22 mouse cellular contexts compared by ENCODE assay signal in genomic region chr11:45635896-45636295, GRCm38 (mm10).
DNase-seq lines count a peak whose midpoint lies in the region; ATAC-seq and TF ChIP-seq lines count a peak whose summit lies in the region.
"Had no signal": no experiment of that assay in that cellular context is flagged by ENCODE, and none has a peak within 500 bp of the region (broad histone marks: within the 10 kb centered on the region; RNA-seq: fewer than 3 reads in every experiment).

No protein-coding gene starts in this region.

- no peaks in the 10 kb centered on the region for H3K27me3 ChIP-seq in forebrain, embryonic 10.5 days (ENCODE audit: poor library complexity, severe bottlenecking)
- no peaks in the 10 kb centered on the region for H3K27me3 ChIP-seq in forebrain, embryonic 15.5 days
- no peaks in the 10 kb centered on the region for H3K27me3 ChIP-seq in heart, adult 2 months (ENCODE audit: control insufficient read depth, insufficient read depth, low read length)
- H3K27me3 ChIP-seq in heart, embryonic 10.5 days (ENCODE audit: insufficient read depth, poor library complexity, severe bottlenecking), result no peaks in the 10 kb centered on the region
- no peaks in the 10 kb centered on the region for H3K27me3 ChIP-seq in liver, embryonic 11.5 days (replicated peaks; ENCODE audit: control insufficient read depth, insufficient read depth, low read length)
- H3K27me3 ChIP-seq in liver, embryonic 12.5 days (replicated peaks), result 0 out of 2 replicates have a peak, but pooled peaks cover 4% of the 10 kb centered on the region
- H3K27me3 ChIP-seq: CH12.LX had no signal

- H3K4me3 ChIP-seq in forebrain, embryonic 10.5 days, result no peak overlapping the region
- H3K4me3 ChIP-seq in forebrain, embryonic 15.5 days, result no peak overlapping the region
- H3K4me3 ChIP-seq in heart, adult 2 months, result no peak overlapping the region
- no peak overlapping the region for H3K4me3 ChIP-seq in heart, embryonic 10.5 days
- H3K4me3 ChIP-seq in liver, embryonic 11.5 days (ENCODE audit: low read depth, low read length), result no peak overlapping the region
- no peak overlapping the region for H3K4me3 ChIP-seq in liver, embryonic 12.5 days

- H3K79me2 ChIP-seq in heart, adult 2 months (replicated peaks; ENCODE audit: control insufficient read depth, insufficient read depth, low read length), result no peaks in the 10 kb centered on the region

- H3K36me3 ChIP-seq in forebrain, embryonic 10.5 days (replicated peaks), result no peaks in the 10 kb centered on the region
- H3K36me3 ChIP-seq in forebrain, embryonic 15.5 days, result no peaks in the 10 kb centered on the region
- no peaks in the 10 kb centered on the region for H3K36me3 ChIP-seq in heart, adult 2 months (ENCODE audit: control insufficient read depth, insufficient read depth, low read length)
- no peaks in the 10 kb centered on the region for H3K36me3 ChIP-seq in heart, embryonic 10.5 days
- no peaks in the 10 kb centered on the region for H3K36me3 ChIP-seq in liver, embryonic 11.5 days (ENCODE audit: control insufficient read depth, insufficient read depth, low read length)
- H3K36me3 ChIP-seq in liver, embryonic 12.5 days, result no peaks in the 10 kb centered on the region
- H3K36me3 ChIP-seq: G1E had no signal

- peak; percentile 7 for DNase-seq in forebrain, embryonic 10.5 days (ENCODE audit: extremely low spot score, low spot score)
- DNase-seq in heart, adult 11 months, result peak; percentile 59
- no peak for DNase-seq in heart, adult 2 months
- peak; percentile 53 for DNase-seq in heart, embryonic 10.5 days (ENCODE audit: low spot score)
- DNase-seq in heart, postnatal 14 days, result no peak
- peak; percentile 12 for DNase-seq in liver, embryonic 11.5 days (ENCODE audit: low spot score)
- DNase-seq: adrenal gland, adult 2 months; adrenal gland, adult 8-10 months; adrenal gland, postnatal 10 days; adrenal gland, postnatal 14 days; adrenal gland, postnatal 25 days; adrenal gland, postnatal 36 days; B cell, adult 2 months; cerebellum, adult 11 months; cerebellum, adult 11-12 months had no signal

- no peaks in the 10 kb centered on the region for H3K9me3 ChIP-seq in forebrain, embryonic 10.5 days
- no peaks in the 10 kb centered on the region for H3K9me3 ChIP-seq in forebrain, embryonic 15.5 days
- no peaks in the 10 kb centered on the region for H3K9me3 ChIP-seq in heart, embryonic 10.5 days
- no peaks in the 10 kb centered on the region for H3K9me3 ChIP-seq in liver, embryonic 11.5 days (ENCODE audit: control insufficient read depth, low read length)
- H3K9me3 ChIP-seq in liver, embryonic 12.5 days (replicated peaks), result no peaks in the 10 kb centered on the region
- H3K9me3 ChIP-seq: G1E had no signal

- no peak overlapping the region for H3K4me2 ChIP-seq in forebrain, embryonic 15.5 days (replicated peaks)
- no peak overlapping the region for H3K4me2 ChIP-seq in liver, embryonic 11.5 days
- H3K4me2 ChIP-seq in liver, embryonic 12.5 days, result no peak overlapping the region

- TF ChIP-seq EP300 in heart, adult 2 months (IDR thresholded peaks at IDR 0.05; ENCODE audit: insufficient read depth, low read depth, low read length), result no peak

- no peak for TF ChIP-seq POLR2A in heart, adult 2 months (IDR thresholded peaks at IDR 0.05; ENCODE audit: insufficient read depth, low read depth, low read length)

- no peak for TF ChIP-seq CTCF in heart, adult 2 months (IDR thresholded peaks at IDR 0.05)

- intact Hi-C loops in heart, adult 2 months (cut with DNase I), result no loop called here
- intact Hi-C loops in heart, postnatal 14 days (cut with DNase I), result no loop called here

- no peak for ATAC-seq in forebrain, embryonic 15.5 days (replicated peaks)
- ATAC-seq in liver, embryonic 11.5 days (replicated peaks; ENCODE audit: low FRiP score), result no peak
- no peak for ATAC-seq in liver, embryonic 12.5 days
- ATAC-seq: activated CD4-positive, CD25-positive, alpha-beta regulatory T cell, adult 4 months; CD4-positive, CD25-positive, alpha-beta regulatory T cell, adult 4 months; Patski had no signal

- no peak overlapping the region for H3K27ac ChIP-seq in forebrain, embryonic 10.5 days
- no peak overlapping the region for H3K27ac ChIP-seq in forebrain, embryonic 15.5 days (replicated peaks)
- H3K27ac ChIP-seq in heart, adult 2 months, result no peak overlapping the region
- H3K27ac ChIP-seq in heart, embryonic 10.5 days, result no peak overlapping the region
- H3K27ac ChIP-seq in liver, embryonic 11.5 days (ENCODE audit: low read depth, low read length), result no peak overlapping the region
- H3K27ac ChIP-seq in liver, embryonic 12.5 days, result no peak overlapping the region

- H3K4me1 ChIP-seq in forebrain, embryonic 10.5 days, result peaks cover 8% of the 10 kb centered on the region
- 0 out of 2 replicates have a peak, but pooled peaks cover 6% of the 10 kb centered on the region for H3K4me1 ChIP-seq in forebrain, embryonic 15.5 days
- no peaks in the 10 kb centered on the region for H3K4me1 ChIP-seq in heart, adult 2 months (ENCODE audit: control insufficient read depth, insufficient read depth, low read length)
- H3K4me1 ChIP-seq in heart, embryonic 10.5 days, result 0 out of 2 replicates have a peak, but pooled peaks cover 5% of the 10 kb centered on the region
- no peaks in the 10 kb centered on the region for H3K4me1 ChIP-seq in liver, embryonic 11.5 days (replicated peaks; ENCODE audit: control insufficient read depth, insufficient read depth, low read length)
- 0 out of 2 replicates have a peak, but pooled peaks cover 5% of the 10 kb centered on the region for H3K4me1 ChIP-seq in liver, embryonic 12.5 days

- WGBS in forebrain, embryonic 10.5 days, result 95% methylated on average over 4 of the region's 4 CpGs
- 89% methylated on average over 4 of the region's 4 CpGs for WGBS in forebrain, embryonic 15.5 days
- WGBS in heart, adult 2 months, result 79% methylated on average over 4 of the region's 4 CpGs
- 81% methylated on average over 4 of the region's 4 CpGs for WGBS in heart, embryonic 10.5 days
- 67% methylated on average over 4 of the region's 4 CpGs for WGBS in liver, embryonic 11.5 days
- 52% methylated on average over 4 of the region's 4 CpGs for WGBS in liver, embryonic 12.5 days (ENCODE audit: insufficient replicate concordance)

- H3K9ac ChIP-seq in forebrain, embryonic 15.5 days (replicated peaks), result no peak overlapping the region
- H3K9ac ChIP-seq in heart, adult 2 months (ENCODE audit: low read depth, low read length), result no peak overlapping the region
- no peak overlapping the region for H3K9ac ChIP-seq in liver, embryonic 11.5 days (ENCODE audit: low read depth, low read length)
- H3K9ac ChIP-seq in liver, embryonic 12.5 days, result no peak overlapping the region

Comparison
In these comparisons a context has a peak if more than half of its experiments do, and no peak if none do; other contexts are left out.
1. DNase-seq: peak in forebrain, embryonic 10.5 days (single experiment), heart, adult 11 months (single experiment), heart, embryonic 10.5 days (single experiment) and liver, embryonic 11.5 days (single experiment); none in heart, adult 2 months (0 of 2) and heart, postnatal 14 days (0 of 2).